Mouse (Mus musculus): Measurements from ENCODE around the gene Pigl. TPM values are rescaled to one million over a fixed set of nuclear protein-coding genes. Genes with fewer than 3 reads are reported as not detected.
"Not testable (repeated sequence)": the region's sequence is repeated elsewhere in the genome, so short reads cannot be mapped to it uniquely, and the experiment has no call there.

Gene Pigl
- polyA plus RNA-seq, 1 experiment from 2014 or later = 10.5 TPM

GRCm38 (mm10) chr11:62508365-62508764, 50.1 kb downstream of the Pigl start:
- H3K9me3 ChIP-seq (replicated peaks); H3K27me3 ChIP-seq; ATAC-seq (ENCODE audit: low FRiP score); H3K4me3 ChIP-seq; H3K27ac ChIP-seq; H3K36me3 ChIP-seq; H3K4me1 ChIP-seq; H3K4me2 ChIP-seq (replicated peaks); H3K9ac ChIP-seq: not testable (repeated sequence)
- WGBS = 96% methylated on average over 13 of the region's 13 CpGs

- H3K36me3 ChIP-seq; H3K27me3 ChIP-seq; H3K27ac ChIP-seq; H3K4me1 ChIP-seq; H3K4me2 ChIP-seq (replicated peaks); H3K4me3 ChIP-seq; ATAC-seq (ENCODE audit: low FRiP score); H3K9me3 ChIP-seq (replicated peaks); H3K9ac ChIP-seq: not testable (repeated sequence)
- WGBS = 99% methylated on average over 5 of the region's 5 CpGs
Measured at GRCm38 (mm10) chr11:62508816-62509215, 50.6 kb downstream of the Pigl start.

GRCm38 (mm10) chr11:62509571-62509970, 51.3 kb downstream of the Pigl start:
- 86% methylated on average over 3 of the region's 3 CpGs for WGBS
- Histone ChIP-seq H3K9ac (no peak overlapping the region), H3K27ac (no peak overlapping the region), H3K9me3 (replicated peaks) (no peaks in the 10 kb centered on the region), H3K4me1 (no peaks in the 10 kb centered on the region), H3K4me2 (replicated peaks) (no peak overlapping the region), H3K36me3 (no peaks in the 10 kb centered on the region; the same call in 1 of the 2 replicates), H3K4me3 (no peak overlapping the region), H3K27me3 (no peaks in the 10 kb centered on the region)
- no peak for ATAC-seq (ENCODE audit: low FRiP score)

- H3K27me3 ChIP-seq = no peaks in the 10 kb centered on the region
- H3K9me3 ChIP-seq (replicated peaks) = no peaks in the 10 kb centered on the region
- H3K27ac ChIP-seq = no peak overlapping the region
- no peak overlapping the region for H3K4me2 ChIP-seq (replicated peaks)
- H3K9ac ChIP-seq = no peak overlapping the region
- no peak for ATAC-seq (ENCODE audit: low FRiP score)
- WGBS = 87% methylated on average over 5 of the region's 5 CpGs
- H3K4me1 ChIP-seq = no peaks in the 10 kb centered on the region
- H3K4me3 ChIP-seq = no peak overlapping the region
- H3K36me3 ChIP-seq = no peaks in the 10 kb centered on the region; the same call in 1 of the 2 replicates
Measured at GRCm38 (mm10) chr11:62510956-62511355, 52.7 kb downstream of the Pigl start.

- H3K4me2 ChIP-seq (replicated peaks) = no peak overlapping the region
- no peak overlapping the region for H3K27ac ChIP-seq
- H3K4me3 ChIP-seq = no peak overlapping the region
- H3K36me3 ChIP-seq = no peaks in the 10 kb centered on the region; the same call in 1 of the 2 replicates
- H3K9ac ChIP-seq = no peak overlapping the region
- no peaks in the 10 kb centered on the region for H3K9me3 ChIP-seq (replicated peaks)
- H3K4me1 ChIP-seq = no peaks in the 10 kb centered on the region
- no peaks in the 10 kb centered on the region for H3K27me3 ChIP-seq
- WGBS = 72% methylated on average over 13 of the region's 13 CpGs
- no peak for ATAC-seq (ENCODE audit: low FRiP score)
Measured at GRCm38 (mm10) chr11:62511444-62512202, 53.4 kb downstream of the Pigl start.

- Histone ChIP-seq H3K4me1 (no peaks in the 10 kb centered on the region), H3K9me3 (replicated peaks) (no peaks in the 10 kb centered on the region), H3K27me3 (no peaks in the 10 kb centered on the region), H3K4me3 (no peak overlapping the region), H3K4me2 (replicated peaks) (no peak overlapping the region), H3K36me3 (no peaks in the 10 kb centered on the region; the same call in 1 of the 2 replicates), H3K27ac (no peak overlapping the region), H3K9ac (no peak overlapping the region)
- 90% methylated on average over 8 of the region's 8 CpGs for WGBS
- no peak for ATAC-seq (ENCODE audit: low FRiP score)
Measured at GRCm38 (mm10) chr11:62512529-62513080, 54.3 kb downstream of the Pigl start.

- Histone ChIP-seq H3K9ac (no peak overlapping the region), H3K9me3 (replicated peaks) (no peaks in the 10 kb centered on the region), H3K27ac (no peak overlapping the region), H3K4me2 (replicated peaks) (no peak overlapping the region), H3K4me3 (no peak overlapping the region), H3K4me1 (no peaks in the 10 kb centered on the region), H3K27me3 (no peaks in the 10 kb centered on the region), H3K36me3 (no peaks in the 10 kb centered on the region; the same call in 1 of the 2 replicates)
- ATAC-seq (ENCODE audit: low FRiP score) = no peak
- WGBS = 68% methylated on average over 6 of the region's 6 CpGs
Measured at GRCm38 (mm10) chr11:62513311-62513710, 55.1 kb downstream of the Pigl start.

GRCm38 (mm10) chr11:62518991-62519390, 60.7 kb downstream of the Pigl start:
- H3K27ac ChIP-seq = no peak overlapping the region
- H3K9ac ChIP-seq = no peak overlapping the region
- WGBS = 20% methylated on average over 2 of the region's 2 CpGs
- peaks cover 2% of the 10 kb centered on the region; the same call in 1 of the 2 replicates for H3K36me3 ChIP-seq
- ATAC-seq (ENCODE audit: low FRiP score) = no peak
- no peaks in the 10 kb centered on the region for H3K4me1 ChIP-seq
- no peaks in the 10 kb centered on the region for H3K9me3 ChIP-seq (replicated peaks)
- no peak overlapping the region for H3K4me2 ChIP-seq (replicated peaks)
- no peak overlapping the region for H3K4me3 ChIP-seq
- H3K27me3 ChIP-seq = no peaks in the 10 kb centered on the region

GRCm38 (mm10) chr11:62522283-62522682, 64.0 kb downstream of the Pigl start:
- H3K27ac ChIP-seq = no peak overlapping the region
- H3K4me1 ChIP-seq = no peaks in the 10 kb centered on the region
- H3K9ac ChIP-seq = no peak overlapping the region
- no peaks in the 10 kb centered on the region for H3K9me3 ChIP-seq (replicated peaks)
- no peak overlapping the region for H3K4me2 ChIP-seq (replicated peaks)
- WGBS = 70% methylated on average over 2 of the region's 2 CpGs
- peaks cover 14% of the 10 kb centered on the region; the same call in 1 of the 2 replicates for H3K36me3 ChIP-seq
- ATAC-seq (ENCODE audit: low FRiP score) = no peak
- H3K27me3 ChIP-seq = no peaks in the 10 kb centered on the region
- no peak overlapping the region for H3K4me3 ChIP-seq

GRCm38 (mm10) chr11:62537089-62537488, 78.8 kb downstream of the Pigl start:
- H3K4me1 ChIP-seq = peaks cover 4% of the 10 kb centered on the region
- no peak for ATAC-seq (ENCODE audit: low FRiP score)
- H3K4me3 ChIP-seq = peak overlapping the region; percentile 87; the same call in 1 of the 2 replicates
- H3K9me3 ChIP-seq (replicated peaks) = no peaks in the 10 kb centered on the region
- H3K9ac ChIP-seq = no peak overlapping the region
- H3K27me3 ChIP-seq = no peaks in the 10 kb centered on the region
- peaks cover 5% of the 10 kb centered on the region for H3K36me3 ChIP-seq
- WGBS = 89% methylated on average over 8 of the region's 8 CpGs
- no peak overlapping the region for H3K27ac ChIP-seq
- no peak overlapping the region for H3K4me2 ChIP-seq (replicated peaks)

- Histone ChIP-seq H3K9me3 (replicated peaks) (no peaks in the 10 kb centered on the region), H3K4me1 (peaks cover 4% of the 10 kb centered on the region), H3K4me2 (replicated peaks) (peak overlapping the region; percentile 76), H3K27me3 (no peaks in the 10 kb centered on the region), H3K4me3 (peak overlapping the region; percentile 87), H3K9ac (0 out of 2 replicates have a peak overlapping the region, but pooled peaks have one; percentile 15), H3K27ac (no peak overlapping the region), H3K36me3 (peaks cover 5% of the 10 kb centered on the region)
- no peak for ATAC-seq (ENCODE audit: low FRiP score)
- 29% methylated on average over 7 of the region's 7 CpGs for WGBS
Measured at GRCm38 (mm10) chr11:62537590-62537989, 79.3 kb downstream of the Pigl start.

- Histone ChIP-seq H3K4me3 (peak overlapping the region; percentile 87), H3K9me3 (replicated peaks) (no peaks in the 10 kb centered on the region), H3K9ac (peak overlapping the region; percentile 94), H3K4me1 (peaks cover 4% of the 10 kb centered on the region), H3K27ac (peak overlapping the region; percentile 69), H3K4me2 (replicated peaks) (peak overlapping the region; percentile 76), H3K27me3 (no peaks in the 10 kb centered on the region), H3K36me3 (peaks cover 5% of the 10 kb centered on the region)
- ATAC-seq (ENCODE audit: low FRiP score) = peak; percentile 87
- under 1% methylated on average over 59 of the region's 73 CpGs for WGBS
Measured at GRCm38 (mm10) chr11:62538321-62539088, 80.2 kb downstream of the Pigl start.

Data from hindbrain, embryonic 12.5 days (tissue).